Mouse (Mus musculus): ENCODE data around the gene C2cd4c. TPM values are rescaled to one million over a fixed set of nuclear protein-coding genes. Genes with fewer than 3 reads are reported as not detected.

Gene C2cd4c
- polyA plus RNA-seq, 1 experiment from 2014 or later, result not detected

GRCm38 (mm10) chr10:79633006-79633777, 19.4 kb upstream of the C2cd4c start:
- H3K4me1 ChIP-seq, result peaks cover 18% of the 10 kb centered on the region
- WGBS, result 87% methylated on average over 17 of the region's 17 CpGs
- H3K4me3 ChIP-seq, result no peak overlapping the region

GRCm38 (mm10) chr10:79631432-79631831, 17.6 kb upstream of the C2cd4c start:
- peaks cover 6% of the 10 kb centered on the region; the same call in 1 of the 2 replicates for H3K27me3 ChIP-seq (ENCODE audit: low read depth, poor library complexity, severe bottlenecking)
- no peak overlapping the region for H3K27ac ChIP-seq
- no peaks in the 10 kb centered on the region for H3K36me3 ChIP-seq
- peaks cover under 1% of the 10 kb centered on the region for H3K4me1 ChIP-seq
- no peaks in the 10 kb centered on the region for H3K9me3 ChIP-seq (replicated peaks)
- no peak for DNase-seq (ENCODE audit: low spot score)
- no peak overlapping the region for H3K4me3 ChIP-seq
- WGBS, result 90% methylated on average over 4 of the region's 4 CpGs

More at GRCm38 (mm10) chr10:79633006-79633777, 19.4 kb upstream of the C2cd4c start:
- DNase-seq (ENCODE audit: low spot score), result no peak
- H3K9me3 ChIP-seq (replicated peaks), result no peaks in the 10 kb centered on the region
- peaks cover 16% of the 10 kb centered on the region for H3K27me3 ChIP-seq (ENCODE audit: low read depth, poor library complexity, severe bottlenecking)
- no peaks in the 10 kb centered on the region for H3K36me3 ChIP-seq
- no peak overlapping the region for H3K27ac ChIP-seq

- 90% methylated on average over 5 of the region's 5 CpGs for WGBS
- no peak for DNase-seq (ENCODE audit: low spot score)
- Histone ChIP-seq H3K9me3 (replicated peaks) (no peaks in the 10 kb centered on the region), H3K27me3 (ENCODE audit: low read depth, poor library complexity, severe bottlenecking) (no peaks in the 10 kb centered on the region), H3K36me3 (no peaks in the 10 kb centered on the region), H3K4me3 (no peak overlapping the region), H3K27ac (no peak overlapping the region), H3K4me1 (no peaks in the 10 kb centered on the region)
These were observed 14.6 kb upstream of the C2cd4c start for GRCm38 (mm10) chr10:79628377-79628776.

GRCm38 (mm10) chr10:79626156-79626555, 12.3 kb upstream of the C2cd4c start:
- WGBS, result 89% methylated on average over 10 of the region's 10 CpGs
- Histone ChIP-seq H3K36me3 (no peaks in the 10 kb centered on the region), H3K4me1 (no peaks in the 10 kb centered on the region), H3K9me3 (replicated peaks) (no peaks in the 10 kb centered on the region), H3K4me3 (no peak overlapping the region), H3K27me3 (ENCODE audit: low read depth, poor library complexity, severe bottlenecking) (no peaks in the 10 kb centered on the region), H3K27ac (no peak overlapping the region)
- DNase-seq (ENCODE audit: low spot score), result no peak

DNA sequence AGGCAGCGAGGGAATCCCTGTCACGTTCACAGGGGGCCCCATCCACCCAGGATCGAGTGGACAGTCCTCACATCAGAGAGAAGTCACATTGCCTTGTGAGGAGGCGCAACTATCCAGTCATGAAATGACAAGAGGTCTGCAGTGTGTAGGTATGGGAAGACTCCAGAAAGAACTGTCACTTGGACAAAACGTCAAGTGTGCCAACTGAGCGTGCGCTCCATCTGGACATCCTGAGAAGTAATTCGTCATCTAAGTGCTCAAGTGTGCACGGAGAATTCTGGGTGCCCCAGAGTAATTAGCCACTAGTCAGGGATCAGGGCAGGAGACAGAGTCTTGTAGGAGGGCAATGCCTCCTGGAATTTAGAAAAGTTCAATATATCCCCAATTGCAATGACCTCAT, 11.6 kb upstream of the C2cd4c start:
- H3K27ac ChIP-seq, result no peak overlapping the region
- 84% methylated on average over 9 of the region's 9 CpGs for WGBS
- 0 out of 2 replicates have a peak, but pooled peaks cover 3% of the 10 kb centered on the region for H3K4me1 ChIP-seq
- H3K36me3 ChIP-seq, result no peaks in the 10 kb centered on the region
- H3K27me3 ChIP-seq (ENCODE audit: low read depth, poor library complexity, severe bottlenecking), result no peaks in the 10 kb centered on the region
- no peak for DNase-seq (ENCODE audit: low spot score)
- H3K9me3 ChIP-seq (replicated peaks), result no peaks in the 10 kb centered on the region
- H3K4me3 ChIP-seq, result no peak overlapping the region

- no peak overlapping the region; the same call in 1 of the 2 replicates for H3K27ac ChIP-seq
- no peaks in the 10 kb centered on the region for H3K9me3 ChIP-seq (replicated peaks)
- no peak overlapping the region for H3K4me3 ChIP-seq
- no peak for DNase-seq (ENCODE audit: low spot score)
- no peaks in the 10 kb centered on the region for H3K36me3 ChIP-seq
- H3K27me3 ChIP-seq (ENCODE audit: low read depth, poor library complexity, severe bottlenecking), result no peaks in the 10 kb centered on the region
- 0 out of 2 replicates have a peak, but pooled peaks cover 4% of the 10 kb centered on the region for H3K4me1 ChIP-seq
- 79% methylated on average over 12 of the region's 12 CpGs for WGBS
These were observed 10.1 kb upstream of the C2cd4c start for GRCm38 (mm10) chr10:79623950-79624349.

- WGBS, result 88% methylated on average over 5 of the region's 5 CpGs
- peaks cover 34% of the 10 kb centered on the region for H3K27me3 ChIP-seq (ENCODE audit: low read depth, poor library complexity, severe bottlenecking)
- no peaks in the 10 kb centered on the region for H3K9me3 ChIP-seq (replicated peaks)
- no peaks in the 10 kb centered on the region for H3K36me3 ChIP-seq
- H3K4me1 ChIP-seq, result peaks cover 38% of the 10 kb centered on the region
- H3K27ac ChIP-seq, result no peak overlapping the region
- DNase-seq (ENCODE audit: low spot score), result no peak
- H3K4me3 ChIP-seq, result no peak overlapping the region
These were observed 2.6 kb upstream of the C2cd4c start for GRCm38 (mm10) chr10:79616376-79616775.

GRCm38 (mm10) chr10:79615860-79616259, 2.0 kb upstream of the C2cd4c start:
- DNase-seq (ENCODE audit: low spot score), result no peak
- H3K4me3 ChIP-seq, result no peak overlapping the region
- 16% methylated on average over 8 of the region's 8 CpGs for WGBS

DNA sequence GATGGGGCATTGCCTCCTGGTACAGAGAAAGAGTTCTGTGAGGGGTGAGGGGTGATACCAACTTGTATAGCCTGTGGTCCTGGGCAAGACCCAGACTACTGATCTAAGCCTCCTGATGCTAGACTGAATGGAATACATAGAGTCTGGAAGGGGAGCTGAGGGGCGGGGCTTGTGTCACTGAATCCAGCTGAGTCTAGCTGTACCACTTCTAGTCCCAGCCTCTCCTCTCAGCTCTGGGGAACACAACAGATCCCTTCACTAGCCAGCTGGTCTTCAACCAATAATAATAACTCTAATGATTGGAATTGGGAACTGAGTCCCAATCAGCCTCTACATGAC, 449 bp upstream of the C2cd4c start:
- peaks cover 38% of the 10 kb centered on the region for H3K4me1 ChIP-seq
- H3K4me3 ChIP-seq, result peak overlapping the region; percentile 73
- H3K9me3 ChIP-seq (replicated peaks), result no peaks in the 10 kb centered on the region
- DNase-seq (ENCODE audit: low spot score), result no peak
- H3K36me3 ChIP-seq, result no peaks in the 10 kb centered on the region
- 86% methylated on average over 1 of the region's 1 CpGs for WGBS
- peaks cover 56% of the 10 kb centered on the region for H3K27me3 ChIP-seq (ENCODE audit: low read depth, poor library complexity, severe bottlenecking)
- H3K27ac ChIP-seq, result 0 out of 2 replicates have a peak overlapping the region, but pooled peaks have one; percentile 70

More at GRCm38 (mm10) chr10:79615860-79616259, 2.0 kb upstream of the C2cd4c start:
- peaks cover 42% of the 10 kb centered on the region for H3K4me1 ChIP-seq
- H3K36me3 ChIP-seq, result no peaks in the 10 kb centered on the region
- peaks cover 40% of the 10 kb centered on the region for H3K27me3 ChIP-seq (ENCODE audit: low read depth, poor library complexity, severe bottlenecking)
- H3K9me3 ChIP-seq (replicated peaks), result no peaks in the 10 kb centered on the region
- H3K27ac ChIP-seq, result no peak overlapping the region

GRCm38 (mm10) chr10:79612192-79613135, 1.4 kb downstream of the C2cd4c start:
- H3K4me1 ChIP-seq, result peaks cover 45% of the 10 kb centered on the region
- WGBS, result 12% methylated on average over 51 of the region's 51 CpGs
- H3K9me3 ChIP-seq (replicated peaks), result no peaks in the 10 kb centered on the region
- no peak overlapping the region for H3K27ac ChIP-seq
- H3K27me3 ChIP-seq (ENCODE audit: low read depth, poor library complexity, severe bottlenecking), result peaks cover 67% of the 10 kb centered on the region
- H3K36me3 ChIP-seq, result no peaks in the 10 kb centered on the region
- peak overlapping the region; percentile 73 for H3K4me3 ChIP-seq
- DNase-seq (ENCODE audit: low spot score), result peak; percentile 63

- WGBS, result 31% methylated on average over 5 of the region's 5 CpGs
- no peak for DNase-seq (ENCODE audit: low spot score)
- peaks cover 45% of the 10 kb centered on the region for H3K4me1 ChIP-seq
- H3K36me3 ChIP-seq, result no peaks in the 10 kb centered on the region
- H3K27ac ChIP-seq, result no peak overlapping the region
- peaks cover 74% of the 10 kb centered on the region for H3K27me3 ChIP-seq (ENCODE audit: low read depth, poor library complexity, severe bottlenecking)
- no peaks in the 10 kb centered on the region for H3K9me3 ChIP-seq (replicated peaks)
- H3K4me3 ChIP-seq, result peak overlapping the region; percentile 73; the same call in 1 of the 2 replicates
These were observed 2.5 kb downstream of the C2cd4c start for GRCm38 (mm10) chr10:79611296-79611695.

GRCm38 (mm10) chr10:79609276-79609675, 4.5 kb downstream of the C2cd4c start:
- peaks cover 69% of the 10 kb centered on the region for H3K27me3 ChIP-seq (ENCODE audit: low read depth, poor library complexity, severe bottlenecking)
- no peak overlapping the region for H3K27ac ChIP-seq
- WGBS, result 87% methylated on average over 3 of the region's 3 CpGs
- H3K9me3 ChIP-seq (replicated peaks), result no peaks in the 10 kb centered on the region
- no peaks in the 10 kb centered on the region for H3K36me3 ChIP-seq
- no peak for DNase-seq (ENCODE audit: low spot score)
- no peak overlapping the region for H3K4me3 ChIP-seq
- peaks cover 40% of the 10 kb centered on the region for H3K4me1 ChIP-seq

DNA sequence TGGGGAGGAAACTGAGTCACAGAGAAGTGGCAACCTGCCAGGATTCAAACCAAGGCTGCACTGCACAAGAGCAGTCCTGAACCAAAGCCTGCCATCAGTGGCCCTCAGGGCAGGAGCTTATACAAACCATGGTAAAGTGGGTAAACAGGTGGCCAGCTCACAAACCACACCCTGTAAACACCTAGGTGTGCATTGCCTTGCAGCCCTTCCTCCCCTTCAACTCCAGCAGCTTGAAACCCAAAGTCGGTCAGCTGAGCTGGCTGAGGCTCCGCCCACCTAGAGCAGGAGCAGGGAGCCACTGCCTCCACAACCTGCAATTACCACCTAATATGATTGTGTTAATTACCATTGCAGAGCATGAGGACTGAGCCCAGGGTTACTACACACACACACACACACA, 5.9 kb downstream of the C2cd4c start:
- WGBS, result 31% methylated on average over 2 of the region's 2 CpGs
- H3K27me3 ChIP-seq (ENCODE audit: low read depth, poor library complexity, severe bottlenecking), result peaks cover 55% of the 10 kb centered on the region
- no peaks in the 10 kb centered on the region for H3K36me3 ChIP-seq
- peaks cover 26% of the 10 kb centered on the region for H3K4me1 ChIP-seq
- H3K9me3 ChIP-seq (replicated peaks), result no peaks in the 10 kb centered on the region
- DNase-seq (ENCODE audit: low spot score), result no peak
- H3K27ac ChIP-seq, result no peak overlapping the region
- H3K4me3 ChIP-seq, result no peak overlapping the region
